Mouse (Mus musculus) myocyte (in vitro differentiated cells): ENCODE measurements at regions not wholly inside any gene's neighbourhood (a gene's known extent, or its start where the extent isn't known, plus 50 kb on each side); places are given as distances from the start of the nearest gene placed in this dataset.

Source experiments
- CEBPB ChIP-seq: IDR thresholded peaks from 2 replicates; pipeline ENCODE4 v1.6.1; 2011; ENCODE audit warnings: mild to moderate bottlenecking, moderate library complexity; ENCODE audit not compliant: poor library complexity, insufficient read depth, severe bottlenecking
- E2F4 ChIP-seq: IDR thresholded peaks from one replicate; pipeline ENCODE4 v1.6.1; 2011; ENCODE audit warnings: mild to moderate bottlenecking, control low read depth, moderate library complexity; ENCODE audit not compliant: insufficient read depth
- MYOD1 ChIP-seq, 3 experiments: IDR thresholded peaks; one replicate each; pipeline ENCODE4 v1.6.1; 2011; ENCODE audit warnings: control low read depth in 2 of 3, low read depth in 2 of 3, mild to moderate bottlenecking in 2 of 3, moderate library complexity in 1 of 3; ENCODE audit not compliant: insufficient read length in 2 of 3, control insufficient read depth in 1 of 3
- POLR2A ChIP-seq: IDR thresholded peaks from one replicate; pipeline ENCODE4 v1.6.1; 2011; ENCODE audit warnings: low read depth, mild to moderate bottlenecking, control low read depth, moderate library complexity; ENCODE audit not compliant: insufficient read length
- POLR2AphosphoS2 ChIP-seq: IDR thresholded peaks from one replicate; pipeline ENCODE4 v1.6.1; 2011; ENCODE audit warnings: low read depth, control low read depth; ENCODE audit not compliant: insufficient read length
- SRF ChIP-seq: IDR thresholded peaks from one replicate; pipeline ENCODE4 v1.6.1; 2011; ENCODE audit warnings: low read depth; ENCODE audit not compliant: control insufficient read depth, insufficient read length
- TCF12 ChIP-seq: IDR thresholded peaks from one replicate; pipeline ENCODE4 v1.6.1; 2011; ENCODE audit warnings: mild to moderate bottlenecking, control low read depth; ENCODE audit not compliant: poor library complexity, insufficient read depth, severe bottlenecking
- TCF3 ChIP-seq: IDR thresholded peaks from one replicate; pipeline ENCODE4 v1.6.1; 2011; ENCODE audit warnings: low read depth, control low read depth; ENCODE audit not compliant: insufficient read length
- USF1 ChIP-seq: IDR thresholded peaks from one replicate; pipeline ENCODE4 v1.6.1; 2011; ENCODE audit warnings: low read depth, mild to moderate bottlenecking, control low read depth, moderate library complexity

GRCm38 (mm10) chrX:162282690-162283089, 123.2 kb upstream of the Nhs start:
- TF ChIP-seq E2F4 = no peak
- TF ChIP-seq SRF = no peak
- no peak for TF ChIP-seq POLR2AphosphoS2
- no peak for TF ChIP-seq POLR2A
- TF ChIP-seq TCF12 = no peak
- TF ChIP-seq USF1 = no peak
- TF ChIP-seq TCF3 = no peak
- TF ChIP-seq CEBPB = no peak
- TF ChIP-seq MYOD1 (IDR thresholded peaks at IDR 0.05; ENCODE audit: control insufficient read depth in 1 of 3, insufficient read length in 2 of 3, low read depth in 2 of 3) = no peak
